In genomic region chr9:58330293-58330692, GRCm38 (mm10) we compare ENCODE assay signal across 10 mouse cellular contexts. TPM values are rescaled to one million over a fixed set of nuclear protein-coding genes. Genes with fewer than 3 reads are reported as not detected.
DNase-seq lines count a peak whose midpoint lies in the region; ATAC-seq and TF ChIP-seq lines count a peak whose summit lies in the region.
"Had no signal": no experiment of that assay in that cellular context is flagged by ENCODE, and none has a peak within 500 bp of the region (broad histone marks: within the 10 kb centered on the region; RNA-seq: fewer than 3 reads in every experiment).

No protein-coding gene starts in this region.

- H3K27me3 ChIP-seq in liver, postnatal 0 days (ENCODE audit: insufficient read depth, low read length) = no peaks in the 10 kb centered on the region
- H3K27me3 ChIP-seq in forebrain, embryonic 13.5 days = no peaks in the 10 kb centered on the region
- H3K27me3 ChIP-seq: embryonic facial prominence, embryonic 12.5 days had no signal

- no peaks in the 10 kb centered on the region for H3K4me1 ChIP-seq in liver, postnatal 0 days (ENCODE audit: insufficient read depth)
- peaks cover 13% of the 10 kb centered on the region for H3K4me1 ChIP-seq in forebrain, embryonic 13.5 days

- no peak overlapping the region for H3K4me2 ChIP-seq in liver, postnatal 0 days (ENCODE audit: low read depth, low read length)
- no peak overlapping the region for H3K4me2 ChIP-seq in forebrain, embryonic 13.5 days
- H3K4me2 ChIP-seq: embryonic facial prominence, embryonic 12.5 days; limb, embryonic 15.5 days had no signal

- no peaks in the 10 kb centered on the region for H3K9me3 ChIP-seq in liver, postnatal 0 days (ENCODE audit: low read length)
- peaks cover 4% of the 10 kb centered on the region for H3K9me3 ChIP-seq in forebrain, embryonic 13.5 days (replicated peaks)
- H3K9me3 ChIP-seq: embryonic facial prominence, embryonic 12.5 days; limb, embryonic 15.5 days had no signal

- peak; percentile 78 for TF ChIP-seq CTCF in liver, postnatal 0 days (IDR thresholded peaks at IDR 0.05; ENCODE audit: low read depth)

- no peak overlapping the region for H3K9ac ChIP-seq in liver, postnatal 0 days (replicated peaks)
- no peak overlapping the region for H3K9ac ChIP-seq in forebrain, embryonic 13.5 days
- H3K9ac ChIP-seq: embryonic facial prominence, embryonic 12.5 days; limb, embryonic 15.5 days had no signal

- H3K36me3 ChIP-seq in liver, postnatal 0 days (replicated peaks; ENCODE audit: insufficient read depth, low read length) = no peaks in the 10 kb centered on the region
- no peaks in the 10 kb centered on the region for H3K36me3 ChIP-seq in forebrain, embryonic 13.5 days (ENCODE audit: poor library complexity, severe bottlenecking)
- H3K36me3 ChIP-seq: embryonic facial prominence, embryonic 12.5 days; limb, embryonic 15.5 days had no signal

- peak; percentile 39 for DNase-seq in liver, postnatal 0 days
- no peak for DNase-seq in liver
- DNase-seq in adrenal gland, postnatal 36 days = peak; percentile 56 to 61
- DNase-seq in left cerebral cortex, adult 11 months (ENCODE audit: low spot score) = peak; percentile 49
- DNase-seq in neural tube, embryonic 10.5 days (ENCODE audit: extremely low spot score, low spot score) = peak; percentile 48
- no peak for DNase-seq in urinary bladder, postnatal 4 days (ENCODE audit: low spot score in 2 of 2)
- DNase-seq in B cell, adult 2 months = no peak

- H3K27ac ChIP-seq in liver, postnatal 0 days (ENCODE audit: low read depth) = no peak overlapping the region
- no peak overlapping the region for H3K27ac ChIP-seq in forebrain, embryonic 13.5 days
- H3K27ac ChIP-seq: embryonic facial prominence, embryonic 12.5 days; limb, embryonic 15.5 days had no signal

- no peak overlapping the region for H3K4me3 ChIP-seq in liver, postnatal 0 days (ENCODE audit: low read depth, low read length)
- H3K4me3 ChIP-seq in forebrain, embryonic 13.5 days = no peak overlapping the region
- H3K4me3 ChIP-seq: embryonic facial prominence, embryonic 12.5 days; limb, embryonic 15.5 days had no signal

- TF ChIP-seq EP300 in liver, postnatal 0 days (IDR thresholded peaks at IDR 0.05; ENCODE audit: low read depth) = no peak

- no peak for ATAC-seq in liver, postnatal 0 days
- peak; percentile 87 for ATAC-seq in forebrain, embryonic 13.5 days

- WGBS in liver, postnatal 0 days (ENCODE audit: insufficient replicate concordance) = 23% methylated on average over 5 of the region's 5 CpGs
- 24% methylated on average over 5 of the region's 5 CpGs for WGBS in forebrain, embryonic 13.5 days

RNA-seq across cellular contexts. Expression of gene Loxl1, which starts 17.3 kb away (rescaled TPM):
- polyA plus RNA-seq in liver, postnatal 0 days (2015; fragmentation: Nextera tagmentation; extraction: Ambion mirVana) = 2.8 and 3.1 TPM in 2 replicates
- 10 to 100 TPM; 22.9 to 33.9 TPM for total RNA-seq in adrenal gland, postnatal 36 days (2021)
- polyA plus RNA-seq in forebrain, embryonic 13.5 days (2015; fragmentation: Nextera tagmentation; extraction: Ambion mirVana) = 5.0 and 5.8 TPM in 2 replicates

RNA-seq across cellular contexts. Expression of gene Tbc1d21, which starts 40.0 kb away (rescaled TPM):
- polyA plus RNA-seq in liver, postnatal 0 days (2015; fragmentation: Nextera tagmentation; extraction: Ambion mirVana) = not detected in 2 replicates
- total RNA-seq in adrenal gland, postnatal 36 days (2021) = not detected
- polyA plus RNA-seq in forebrain, embryonic 13.5 days (2015; fragmentation: Nextera tagmentation; extraction: Ambion mirVana) = not detected in 2 replicates
- polyA plus RNA-seq: embryonic facial prominence, embryonic 12.5 days; limb, embryonic 15.5 days had no signal

Comparison
In these comparisons a context has a peak if more than half of its experiments do, and no peak if none do; other contexts are left out.
1. DNase-seq: peak in liver, postnatal 0 days (single experiment), adrenal gland, postnatal 36 days (2 of 2), left cerebral cortex, adult 11 months (single experiment) and neural tube, embryonic 10.5 days (single experiment); none in liver (single experiment), urinary bladder, postnatal 4 days (0 of 2) and B cell, adult 2 months (0 of 2).